Mouse (Mus musculus) spleen, adult 2 months (tissue): Measurements from ENCODE around the gene Adrb1.

Experiments
- CTCF ChIP-seq: fragments of 200-500 bp; IDR thresholded peaks from 2 replicates; pipeline ENCODE4 v1.5.1; 2011; ENCODE audit warnings: mild to moderate bottlenecking, inconsistent platforms; ENCODE audit not compliant: insufficient read depth, insufficient read length, insufficient replicate concordance; ENCODE audit errors: extremely low read depth
- POLR2A ChIP-seq: fragments of 200-500 bp; IDR thresholded peaks from 2 replicates; pipeline ENCODE4 v1.6.1; 2011; ENCODE audit warnings: low read depth, low read length, inconsistent platforms

- TF ChIP-seq CTCF (no peak), POLR2A (no peak)
Observed at GRCm38 (mm10) chr19:56697370-56698144, 24.4 kb upstream of the Adrb1 start.
